Mouse (Mus musculus) midbrain, embryonic 12.5 days (tissue): ENCODE measurements at regions not wholly inside any gene's neighbourhood (a gene's known extent, or its start where the extent isn't known, plus 50 kb on each side); places are given as distances from the start of the nearest gene placed in this dataset.
A peak's percentile ranks its signal among the peaks of the same experiment; 100 is the strongest.

Source experiments
- ATAC-seq: fragments of 200-750 bp; cut with Nextera tagmentation; 2 replicates; pipeline ENCODE4 v1.8.0; 2017; ENCODE audit warnings: low read depth, moderate TSS enrichment, moderate library complexity; ENCODE audit not compliant: low FRiP score
- H3K27ac ChIP-seq: fragments of 300-500 bp; sonication (generic); replicated peaks from 2 replicates; pipeline ENCODE4 v1.5.1; 2016; ENCODE audit warnings: mild to moderate bottlenecking
- H3K27me3 ChIP-seq: fragments of 300-500 bp; sonication (generic); 2 replicates; pipeline ENCODE4 v1.6.1; 2016; ENCODE audit warnings: mild to moderate bottlenecking
- H3K36me3 ChIP-seq: fragments of 300-500 bp; sonication (generic); 2 replicates; pipeline ENCODE4 v1.6.1; 2016
- H3K4me1 ChIP-seq: fragments of 300-500 bp; sonication (generic); 2 replicates; pipeline ENCODE4 v1.6.1; 2016
- H3K4me2 ChIP-seq: fragments of 300-500 bp; sonication (generic); replicated peaks from 2 replicates; pipeline ENCODE4 v1.6.1; 2016; ENCODE audit warnings: mild to moderate bottlenecking, moderate library complexity
- H3K4me3 ChIP-seq: fragments of 300-500 bp; sonication (generic); 2 replicates; pipeline ENCODE4 v1.5.1; 2016; ENCODE audit warnings: mild to moderate bottlenecking
- H3K9ac ChIP-seq: fragments of 300-500 bp; sonication (generic); replicated peaks from 2 replicates; pipeline ENCODE4 v1.6.1; 2016; ENCODE audit warnings: mild to moderate bottlenecking, moderate library complexity
- H3K9me3 ChIP-seq: fragments of 300-500 bp; sonication (generic); 2 replicates; pipeline ENCODE4 v1.6.1; 2016; ENCODE audit warnings: mild to moderate bottlenecking
- WGBS: fragments of 180-500 bp; shearing (Covaris S2); methylation state at CpG from one replicate; pipeline ENCODE4 v1.1.7; 2016; 5-methylcytosine and 5-hydroxymethylcytosine counted together

DNA sequence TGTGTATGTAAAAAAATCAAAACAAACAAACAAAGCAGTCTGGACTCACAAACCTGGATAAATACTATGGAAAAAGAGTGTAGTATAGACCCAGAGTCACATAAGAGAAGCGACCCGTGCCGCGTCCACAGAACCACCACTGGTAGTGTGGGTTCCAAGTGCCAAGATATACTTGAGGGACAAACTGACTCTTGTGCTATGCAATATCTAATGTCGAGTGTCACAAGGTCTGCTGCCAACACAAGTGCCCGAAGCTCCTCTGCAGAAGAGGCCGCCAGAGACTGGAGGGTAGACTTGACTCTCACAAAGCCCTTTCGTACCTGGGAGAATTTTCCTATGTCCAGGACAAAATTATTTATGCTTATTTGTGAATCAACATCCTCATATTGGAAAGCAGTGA is 74.8 kb upstream of the Btg3 start:
- ATAC-seq, result no peak
- Histone ChIP-seq H3K27ac (no peak overlapping the region), H3K9me3 (no peaks in the 10 kb centered on the region), H3K9ac (no peak overlapping the region), H3K27me3 (peaks cover 4% of the 10 kb centered on the region; the same call in 1 of the 2 replicates), H3K4me1 (no peaks in the 10 kb centered on the region), H3K4me3 (no peak overlapping the region), H3K36me3 (no peaks in the 10 kb centered on the region), H3K4me2 (no peak overlapping the region)
- WGBS, result 89% methylated on average over 8 of the region's 8 CpGs

- Histone ChIP-seq H3K9ac (no peak overlapping the region), H3K27ac (no peak overlapping the region), H3K4me1 (no peaks in the 10 kb centered on the region), H3K36me3 (no peaks in the 10 kb centered on the region), H3K9me3 (no peaks in the 10 kb centered on the region), H3K27me3 (peaks cover 4% of the 10 kb centered on the region; the same call in 1 of the 2 replicates), H3K4me2 (no peak overlapping the region), H3K4me3 (no peak overlapping the region)
- WGBS, result 63% methylated on average over 11 of the region's 11 CpGs
- no peak for ATAC-seq
Measured at GRCm38 (mm10) chr16:78451251-78451650, 74.3 kb upstream of the Btg3 start.

- no peaks in the 10 kb centered on the region for H3K36me3 ChIP-seq
- H3K4me1 ChIP-seq, result no peaks in the 10 kb centered on the region
- no peak overlapping the region for H3K4me2 ChIP-seq
- WGBS, result 95% methylated on average over 8 of the region's 8 CpGs
- no peak overlapping the region for H3K9ac ChIP-seq
- ATAC-seq, result no peak
- H3K4me3 ChIP-seq, result no peak overlapping the region
- H3K27me3 ChIP-seq, result peaks cover 4% of the 10 kb centered on the region; the same call in 1 of the 2 replicates
- H3K27ac ChIP-seq, result no peak overlapping the region
- H3K9me3 ChIP-seq, result no peaks in the 10 kb centered on the region
Measured at GRCm38 (mm10) chr16:78449231-78449630, 72.2 kb upstream of the Btg3 start.

DNA sequence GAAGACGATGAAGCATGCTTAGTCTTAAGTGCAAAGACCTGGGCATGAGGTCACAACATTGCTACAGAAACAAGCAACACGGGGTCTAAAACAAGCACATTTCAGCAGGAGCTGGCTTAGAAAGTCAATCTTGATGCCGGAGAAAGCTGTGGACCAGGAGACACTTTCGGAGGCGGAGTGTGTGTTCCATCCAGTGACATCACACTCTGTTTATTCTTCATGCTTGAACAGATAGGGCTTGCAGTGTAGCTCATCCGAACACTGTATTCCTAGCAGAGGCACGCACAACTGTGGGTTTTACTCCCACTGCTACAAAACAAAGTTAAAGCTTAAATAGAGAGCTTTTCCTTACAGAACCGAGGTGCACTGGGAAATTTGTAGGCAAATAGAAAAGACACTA is 66.3 kb upstream of the Btg3 start:
- Histone ChIP-seq H3K4me1 (no peaks in the 10 kb centered on the region), H3K9ac (no peak overlapping the region), H3K36me3 (no peaks in the 10 kb centered on the region), H3K9me3 (no peaks in the 10 kb centered on the region), H3K27me3 (no peaks in the 10 kb centered on the region), H3K4me3 (no peak overlapping the region), H3K27ac (no peak overlapping the region), H3K4me2 (no peak overlapping the region)
- WGBS, result 88% methylated on average over 8 of the region's 8 CpGs
- ATAC-seq, result no peak

DNA sequence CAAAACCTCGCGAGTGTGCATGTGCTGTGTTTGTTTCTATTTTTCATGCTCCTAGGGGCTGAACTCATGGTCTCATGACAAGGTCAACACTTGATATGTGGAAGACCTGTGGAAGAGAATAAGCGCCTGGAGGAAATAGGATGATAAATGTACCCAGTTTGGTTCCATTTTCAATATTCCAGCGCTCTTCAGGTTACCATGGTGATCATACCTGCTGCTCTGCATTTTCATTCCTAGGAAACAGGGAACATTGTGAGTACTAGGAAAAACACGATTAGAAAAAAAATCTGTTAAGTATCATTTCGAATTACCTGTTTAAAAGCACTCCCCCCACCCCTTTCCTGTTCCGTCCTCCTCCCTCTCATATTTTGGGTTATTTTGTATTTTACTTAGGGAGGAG is 65.8 kb upstream of the Btg3 start:
- Histone ChIP-seq H3K9me3 (no peaks in the 10 kb centered on the region), H3K27me3 (no peaks in the 10 kb centered on the region), H3K9ac (no peak overlapping the region), H3K4me2 (no peak overlapping the region), H3K4me1 (no peaks in the 10 kb centered on the region), H3K36me3 (no peaks in the 10 kb centered on the region), H3K27ac (no peak overlapping the region), H3K4me3 (no peak overlapping the region)
- ATAC-seq, result no peak
- 88% methylated on average over 7 of the region's 7 CpGs for WGBS

DNA sequence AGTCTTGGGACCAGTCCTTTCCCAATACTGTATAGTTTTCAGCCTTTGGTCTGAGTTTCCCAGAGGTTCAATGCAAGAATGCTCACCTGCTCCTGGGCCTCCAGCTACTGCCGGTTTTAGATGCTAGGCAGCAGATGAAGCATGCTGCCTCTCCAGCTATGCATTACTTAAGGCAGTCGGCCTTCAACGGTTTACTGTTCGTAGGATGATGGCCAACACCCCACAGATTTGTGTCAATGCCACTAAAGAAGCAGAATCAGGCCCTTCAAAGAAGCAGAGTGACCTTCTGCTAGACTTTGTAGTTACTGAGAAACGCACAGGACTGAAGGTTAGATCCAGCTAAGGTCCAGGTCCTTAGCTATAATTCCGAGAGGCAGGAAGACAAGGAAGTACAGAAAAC is 65.0 kb upstream of the Btg3 start:
- Histone ChIP-seq H3K4me2 (no peak overlapping the region), H3K4me1 (no peaks in the 10 kb centered on the region), H3K27me3 (no peaks in the 10 kb centered on the region), H3K4me3 (no peak overlapping the region), H3K27ac (no peak overlapping the region), H3K9ac (no peak overlapping the region), H3K9me3 (no peaks in the 10 kb centered on the region), H3K36me3 (no peaks in the 10 kb centered on the region)
- WGBS, result 84% methylated on average over 6 of the region's 6 CpGs
- no peak for ATAC-seq

DNA sequence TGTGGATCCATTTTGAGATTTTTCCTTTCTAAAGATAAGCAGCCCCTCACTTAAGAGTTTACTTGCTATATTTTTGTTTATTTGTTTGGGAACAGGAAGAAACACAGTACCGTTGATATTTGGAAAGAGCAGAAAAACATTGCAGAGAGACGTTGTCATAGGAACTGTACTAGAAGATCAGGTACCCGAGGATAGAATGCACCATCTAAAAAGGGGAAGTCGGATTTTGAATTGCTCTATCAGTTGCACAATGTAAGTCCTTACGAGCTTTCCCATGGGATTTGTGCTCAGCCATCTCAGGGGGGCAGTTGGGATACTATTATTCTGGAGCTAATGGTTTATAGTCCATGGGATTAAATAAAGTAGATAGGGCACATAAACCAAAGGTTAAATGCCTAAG is 58.7 kb upstream of the Btg3 start:
- H3K9ac ChIP-seq, result no peak overlapping the region
- H3K36me3 ChIP-seq, result no peaks in the 10 kb centered on the region
- no peaks in the 10 kb centered on the region for H3K27me3 ChIP-seq
- H3K27ac ChIP-seq, result no peak overlapping the region
- H3K4me1 ChIP-seq, result no peaks in the 10 kb centered on the region
- H3K9me3 ChIP-seq, result no peaks in the 10 kb centered on the region
- WGBS, result 84% methylated on average over 5 of the region's 5 CpGs
- H3K4me2 ChIP-seq, result no peak overlapping the region
- no peak overlapping the region for H3K4me3 ChIP-seq
- no peak for ATAC-seq

GRCm38 (mm10) chr16:78427470-78428041 is 50.6 kb upstream of the Btg3 start:
- no peaks in the 10 kb centered on the region for H3K36me3 ChIP-seq
- WGBS, result 53% methylated on average over 16 of the region's 16 CpGs
- no peaks in the 10 kb centered on the region for H3K27me3 ChIP-seq
- ATAC-seq, result 0 out of 2 replicates have a peak, but pooled peaks have one; percentile 53
- H3K9me3 ChIP-seq, result no peaks in the 10 kb centered on the region
- H3K9ac ChIP-seq, result no peak overlapping the region
- no peak overlapping the region for H3K4me3 ChIP-seq
- H3K4me1 ChIP-seq, result peaks cover 11% of the 10 kb centered on the region
- 0 out of 2 replicates have a peak overlapping the region, but pooled peaks have one; percentile 13 for H3K4me2 ChIP-seq
- H3K27ac ChIP-seq, result no peak overlapping the region
